Mouse (Mus musculus) brain, adult 2 months (tissue): ENCODE results near the gene Il25.

ENCODE experiments used
- DNase-seq: peaks from one replicate; pipeline ENCODE4 v3.0.0; 2011; ENCODE audit warnings: low read depth, low spot score

Il25 gene

GRCm38 (mm10) chr14:54932645-54933150 is at the start of gene Il25:
Gene Il25 (plus strand): TSS chr14:54932695.
- DNase-seq: no peak

GRCm38 (mm10) chr14:54883154-54884021 is 49.1 kb upstream of the Il25 start, which contains the start of the genes Bcl2l2 and Gm20521:
Gene Bcl2l2 (plus strand): TSS chr14:54883377.
Gene Gm20521 (plus strand): TSS chr14:54883441.
- DNase-seq: peak; percentile 96

DNA sequence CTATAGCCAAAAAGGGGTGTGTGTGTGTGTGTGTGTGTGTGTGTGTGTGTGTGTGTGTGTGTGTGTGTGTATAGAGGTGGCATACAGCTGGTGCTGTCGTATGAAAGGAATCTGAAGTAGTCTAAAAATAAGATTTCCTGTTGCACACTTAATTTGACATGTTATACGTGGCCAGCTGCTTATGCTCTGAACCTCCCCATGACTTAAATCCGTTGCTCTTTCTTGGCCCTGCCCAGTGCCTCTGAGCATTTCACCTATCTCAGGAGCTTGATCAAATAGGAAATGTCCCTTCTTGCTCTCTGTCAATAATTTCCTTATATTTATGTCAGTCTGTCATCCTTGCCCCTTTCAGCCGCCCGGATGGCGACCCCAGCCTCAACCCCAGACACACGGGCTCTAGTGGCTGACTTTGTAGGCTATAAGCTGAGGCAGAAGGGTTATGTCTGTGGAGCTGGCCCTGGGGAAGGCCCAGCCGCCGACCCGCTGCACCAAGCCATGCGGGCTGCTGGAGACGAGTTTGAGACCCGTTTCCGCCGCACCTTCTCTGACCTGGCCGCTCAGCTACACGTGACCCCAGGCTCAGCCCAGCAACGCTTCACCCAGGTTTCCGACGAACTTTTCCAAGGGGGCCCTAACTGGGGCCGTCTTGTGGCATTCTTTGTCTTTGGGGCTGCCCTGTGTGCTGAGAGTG is 48.3 kb upstream of the Il25 start:
- no peak for DNase-seq

DNA sequence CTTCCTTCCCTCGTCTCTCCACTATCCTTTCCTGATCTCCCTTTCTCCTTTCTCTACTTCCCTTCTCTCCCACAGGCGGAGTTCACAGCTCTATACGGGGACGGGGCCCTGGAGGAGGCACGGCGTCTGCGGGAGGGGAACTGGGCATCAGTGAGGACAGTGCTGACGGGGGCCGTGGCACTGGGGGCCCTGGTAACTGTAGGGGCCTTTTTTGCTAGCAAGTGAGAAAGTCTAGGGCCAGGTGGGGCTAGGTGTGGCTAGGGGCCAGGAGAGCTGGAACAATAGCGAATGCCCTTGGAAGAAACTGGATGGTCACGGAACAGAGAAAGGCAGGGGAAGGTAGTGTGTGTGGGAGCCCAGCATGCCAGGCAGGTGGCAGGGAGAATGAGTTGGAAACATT is 47.2 kb upstream of the Il25 start:
- DNase-seq: no peak

DNA sequence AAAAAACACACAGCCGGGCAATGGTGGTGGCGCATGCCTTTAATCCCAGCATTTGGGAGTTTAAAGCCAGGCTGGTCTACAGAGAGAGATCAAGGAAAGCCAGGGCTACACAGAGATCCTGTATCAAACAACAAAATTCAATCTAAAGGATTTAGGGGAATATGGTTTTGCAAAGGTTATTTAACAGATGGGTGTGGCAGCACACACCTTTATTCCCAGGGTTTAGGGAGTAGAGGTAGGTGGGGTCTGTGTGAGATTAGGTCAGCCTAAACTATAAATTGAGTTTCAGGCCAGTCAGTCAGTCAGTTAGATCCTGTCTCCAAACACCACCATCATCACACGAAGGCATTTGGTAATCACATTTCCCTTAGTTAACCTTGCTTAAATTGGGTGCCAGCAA is 40.3 kb upstream of the Il25 start, which contains the start of gene Pabpn1:
Gene Pabpn1, plus strand, starts transcription at position 301 of the 400 bp plus-strand sequence.
- no peak for DNase-seq

GRCm38 (mm10) chr14:54893651-54894181 is 38.8 kb upstream of the Il25 start:
- DNase-seq: peak; percentile 100

GRCm38 (mm10) chr14:54894296-54895151 is 38.0 kb upstream of the Il25 start:
- peak; percentile 54 for DNase-seq

DNA sequence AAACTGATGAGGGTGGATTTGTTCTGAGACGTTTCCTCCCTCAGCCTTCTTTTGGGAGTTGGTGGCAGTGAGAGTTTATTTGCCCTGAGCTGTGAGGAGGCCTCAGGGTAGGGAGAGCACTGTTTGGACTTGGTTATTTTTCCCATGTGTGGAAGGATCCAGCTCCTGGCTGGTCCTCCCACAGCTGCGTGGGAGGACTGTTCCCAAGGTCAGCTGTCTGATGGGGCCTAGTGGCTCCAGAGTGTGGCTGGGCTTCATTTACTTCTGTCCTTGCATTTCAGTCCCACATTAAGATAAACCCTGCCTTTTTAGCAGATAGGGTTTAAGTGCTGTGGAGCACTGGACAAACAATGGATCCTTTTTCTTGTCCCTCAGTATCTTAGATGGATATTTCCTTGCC is 35.0 kb upstream of the Il25 start:
- DNase-seq: no peak

DNA sequence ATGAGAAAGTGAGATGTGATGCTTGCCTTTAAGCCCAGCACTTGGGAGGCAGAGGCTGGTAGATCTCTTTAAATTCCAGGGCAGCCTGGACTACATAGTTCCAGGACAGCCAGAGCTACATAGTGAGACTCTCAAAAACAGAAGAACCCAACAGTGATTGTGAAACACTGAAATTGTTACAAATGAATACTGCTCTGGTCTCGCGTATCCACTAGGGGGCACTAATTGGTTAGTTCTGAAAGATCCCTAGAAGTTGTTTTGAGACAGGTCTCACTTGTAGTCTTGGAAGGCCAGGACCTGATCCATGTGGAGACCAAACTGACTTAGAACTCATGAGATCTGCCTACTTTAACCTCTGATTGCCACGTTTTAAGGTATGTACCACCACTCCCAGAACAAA is 32.1 kb upstream of the Il25 start:
- peak; percentile 91 for DNase-seq

DNA sequence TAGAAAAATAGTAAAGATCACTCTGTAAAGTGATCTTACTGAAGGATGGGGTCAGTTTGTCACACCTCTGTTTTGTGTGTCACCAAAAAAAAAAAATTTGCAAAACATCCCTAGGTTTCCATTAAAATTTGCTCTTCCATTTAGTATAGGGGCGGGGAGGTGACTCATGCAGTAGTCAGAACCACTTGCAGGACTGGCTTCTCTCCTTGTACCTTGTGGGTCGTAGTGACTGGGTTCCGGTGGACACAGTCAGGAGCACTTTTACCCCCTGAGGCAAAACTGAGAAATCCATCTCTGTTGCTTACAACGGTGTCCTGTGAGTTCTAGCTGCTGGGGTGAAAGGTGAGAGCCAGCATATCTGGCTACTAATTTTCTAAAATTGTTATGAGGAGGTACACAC is 28.9 kb upstream of the Il25 start:
- DNase-seq: no peak

- no peak for DNase-seq
Observed at GRCm38 (mm10) chr14:54908682-54909081, 23.8 kb upstream of the Il25 start.

DNA sequence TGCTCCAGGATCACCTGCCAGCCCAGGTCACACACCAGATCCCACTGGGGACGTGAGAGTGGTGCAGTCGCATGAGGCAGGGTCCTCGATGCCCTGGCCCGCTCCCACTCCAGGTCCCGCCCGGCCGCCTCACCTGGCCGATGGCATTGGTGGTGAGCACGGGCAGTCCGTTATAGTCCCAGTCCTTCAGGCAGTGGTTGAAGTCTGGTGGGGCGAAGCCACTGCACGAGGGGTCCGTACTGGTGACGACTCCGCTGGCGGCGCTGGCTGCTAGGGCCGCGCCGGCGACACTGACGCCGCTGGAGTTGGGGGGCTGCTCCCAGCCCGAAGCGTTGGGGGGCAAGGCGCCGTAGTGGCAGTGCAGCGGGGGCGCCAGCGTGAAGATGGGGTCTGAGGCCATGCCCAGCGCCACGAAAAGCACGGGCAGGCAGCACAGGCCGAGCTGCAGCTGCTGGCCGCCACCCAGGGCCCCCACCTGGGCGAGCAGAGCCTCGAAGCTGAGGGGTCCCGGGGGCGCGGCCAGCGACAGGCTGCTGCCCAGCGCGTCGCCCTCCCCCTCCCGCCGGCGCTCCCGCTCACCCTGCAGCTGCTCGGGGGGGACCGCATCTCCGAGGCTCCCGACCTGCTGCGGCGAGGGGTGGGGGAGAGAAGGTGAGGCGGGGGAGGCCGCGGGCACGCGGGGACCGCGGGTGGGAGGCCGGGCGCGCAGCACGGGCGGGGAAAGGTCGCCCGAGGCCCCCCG is 20.2 kb upstream of the Il25 start:
- DNase-seq: peak; percentile 49

DNA sequence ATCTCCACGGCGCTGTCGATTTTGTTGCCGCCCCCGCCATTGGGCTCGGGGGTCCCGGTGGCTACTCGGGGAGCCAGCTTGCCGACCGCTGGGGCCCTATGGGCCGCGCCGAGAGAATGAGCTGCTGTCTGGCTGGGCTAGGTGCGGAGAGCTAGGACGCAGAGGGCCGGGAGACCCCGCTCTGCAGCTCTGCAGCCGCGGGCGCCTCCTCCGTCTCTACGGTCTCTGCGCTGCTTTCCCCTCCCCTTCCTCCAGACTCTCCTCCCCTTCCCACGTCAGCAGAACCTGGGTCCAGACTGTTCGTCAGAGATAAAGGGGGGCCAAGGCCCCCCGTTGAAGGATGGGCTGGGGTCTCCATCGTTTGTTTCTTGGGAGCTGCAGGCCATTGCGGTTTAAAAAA is 19.6 kb upstream of the Il25 start, which contains the start of gene Slc22a17:
Gene Slc22a17, minus strand, starts transcription at position 247 of the 400 bp plus-strand sequence.
- peak; percentile 94 for DNase-seq

DNA sequence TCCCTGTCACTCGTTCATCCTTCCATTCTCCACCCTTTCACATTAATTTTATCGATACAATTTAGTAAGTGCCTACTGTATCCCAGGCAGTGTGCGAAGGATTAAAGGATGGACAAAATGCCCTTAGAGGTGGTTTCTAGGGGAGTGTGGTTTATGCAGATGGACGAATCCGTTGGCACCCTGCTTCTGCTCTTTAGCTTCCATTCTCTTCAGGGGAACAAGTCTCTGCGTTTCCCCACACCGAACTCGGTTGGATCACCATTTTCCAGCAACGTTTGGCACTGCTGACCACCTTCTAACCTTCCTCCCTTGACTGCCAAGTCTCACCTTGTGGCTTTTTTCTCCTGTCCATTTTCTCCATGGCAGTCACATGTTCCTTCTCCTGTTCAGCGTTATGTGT is 19.2 kb upstream of the Il25 start:
- peak; percentile 44 for DNase-seq

DNA sequence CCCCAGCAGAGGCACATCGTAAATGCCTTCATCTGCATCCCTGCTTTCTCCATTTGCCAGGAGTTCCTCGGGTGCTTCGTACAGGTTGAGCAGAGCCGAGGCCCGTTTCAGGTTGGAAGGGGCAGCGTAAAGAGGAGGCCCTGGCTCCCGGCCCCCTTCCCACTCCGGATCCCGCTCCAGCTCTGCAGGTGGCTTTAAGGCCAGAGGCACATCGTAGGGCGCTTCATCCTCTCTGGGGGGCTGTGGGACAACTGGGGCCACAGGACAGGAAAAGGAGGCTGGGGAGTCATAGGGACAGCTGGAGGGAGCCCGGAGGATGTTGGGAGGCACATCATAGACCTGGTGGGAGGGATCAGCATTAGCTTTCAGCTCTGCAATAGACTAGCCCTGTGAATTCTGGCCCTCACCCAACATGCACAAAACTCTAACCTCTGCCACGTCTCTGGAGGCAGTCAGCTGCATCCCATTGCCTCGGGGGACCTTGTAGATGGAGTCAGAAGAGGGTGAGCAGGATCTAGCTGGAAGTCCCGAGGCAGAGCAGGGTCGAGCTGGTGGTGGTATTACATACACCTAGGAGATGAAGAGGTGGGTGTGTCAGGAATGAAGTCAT is 12.3 kb upstream of the Il25 start:
- DNase-seq: no peak

DNA sequence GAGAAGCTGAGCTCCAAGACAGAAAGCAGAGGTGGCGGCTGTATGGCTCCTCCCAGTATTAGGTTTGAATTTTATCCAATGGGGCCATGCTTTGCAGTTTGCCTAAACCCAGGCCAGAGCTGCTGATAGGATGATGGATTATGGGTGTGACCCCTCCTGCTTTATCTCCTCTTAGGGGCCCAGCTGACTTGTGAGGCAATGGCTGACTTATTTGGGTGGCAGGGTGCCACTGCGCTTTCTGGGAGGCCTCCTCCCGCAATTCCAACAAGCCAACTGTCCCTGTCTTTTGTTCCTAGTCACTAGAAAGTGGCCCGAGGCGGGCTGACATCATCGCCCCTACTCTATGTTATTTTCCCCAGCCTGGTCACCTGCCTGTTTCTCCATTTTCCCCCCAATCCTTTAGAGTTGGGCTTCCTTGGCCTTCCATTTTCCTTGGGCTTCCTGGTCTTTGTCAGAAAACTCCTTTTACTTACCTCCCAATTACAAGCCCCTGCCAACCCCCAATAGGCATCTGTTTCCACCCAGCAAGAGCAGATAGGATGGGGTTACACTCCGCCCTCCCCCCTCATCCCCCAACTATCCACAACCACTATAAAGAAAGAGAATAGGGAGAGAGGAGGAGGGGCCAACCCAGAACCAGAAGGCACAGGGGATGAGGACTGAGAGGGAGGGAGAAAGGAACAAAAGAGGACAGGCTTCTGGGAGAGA is 7.7 kb upstream of the Il25 start:
- peak; percentile 44 for DNase-seq

GRCm38 (mm10) chr14:54925349-54926342 is 6.8 kb upstream of the Il25 start, which contains the start of gene Efs:
Gene Efs (minus strand): TSS chr14:54926126.
- peak; percentile 70 for DNase-seq
